Mouse (Mus musculus) megakaryocyte progenitor cell, adult 5-6 weeks (primary cell): ENCODE data around the gene Eva1c. TPM values are rescaled to one million over a fixed set of nuclear protein-coding genes. Genes with fewer than 3 reads are reported as not detected.

Source experiments
- total RNA-seq, 2 experiments: library from RNA; stranded (forward) in 1 of 2; stranded (reverse) in 1 of 2; fragments of 157-497, 149-512 nt in 1 of 2; fragments of 200-1000 nt in 1 of 2; gene quantifications; 2 replicates each; pipeline versions ENCODE4 v1.2.3 to v1.2.4; 2015 to 2017

Gene Eva1c
- total RNA-seq, 2 experiments from 2014 or later: not detected

Other genes starting within 250 kb of the Eva1c start
- 76.3 and 83.9 TPM in 2 replicates for gene Mis18a, start 99.3 kb upstream of the Eva1c start, total RNA-seq (2015)
- 49.4 and 49.8 TPM in 2 replicates for gene Mis18a, start 99.3 kb upstream of the Eva1c start, total RNA-seq (2017)
- 0.22 TPM in 1 of 2 replicates, not detected in the other for gene Mrap, start 88.5 kb upstream of the Eva1c start, total RNA-seq (2015)
- gene Mrap, start 88.5 kb upstream of the Eva1c start, total RNA-seq (2017): not detected in 2 replicates
- 8.1 and 8.9 TPM in 2 replicates for gene Urb1, start 16.3 kb upstream of the Eva1c start, total RNA-seq (2015)
- 7.7 and 9.1 TPM in 2 replicates for gene Urb1, start 16.3 kb upstream of the Eva1c start, total RNA-seq (2017)
- 40.2 and 45.4 TPM in 2 replicates for gene Cfap298, start 108.4 kb downstream of the Eva1c start, total RNA-seq (2015)
- gene Cfap298, start 108.4 kb downstream of the Eva1c start, total RNA-seq (2017): 70.1 and 77.7 TPM in 2 replicates
- gene Synj1, start 184.6 kb downstream of the Eva1c start, total RNA-seq (2015): 38.8 and 46.3 TPM in 2 replicates
- gene Synj1, start 184.6 kb downstream of the Eva1c start, total RNA-seq (2017): 16.2 and 19.1 TPM in 2 replicates
- gene Paxbp1, start 217.8 kb downstream of the Eva1c start, total RNA-seq (2015): 69.4 and 95.7 TPM in 2 replicates
- 77.0 and 96.2 TPM in 2 replicates for gene Paxbp1, start 217.8 kb downstream of the Eva1c start, total RNA-seq (2017)